In the genomic region with DNA sequence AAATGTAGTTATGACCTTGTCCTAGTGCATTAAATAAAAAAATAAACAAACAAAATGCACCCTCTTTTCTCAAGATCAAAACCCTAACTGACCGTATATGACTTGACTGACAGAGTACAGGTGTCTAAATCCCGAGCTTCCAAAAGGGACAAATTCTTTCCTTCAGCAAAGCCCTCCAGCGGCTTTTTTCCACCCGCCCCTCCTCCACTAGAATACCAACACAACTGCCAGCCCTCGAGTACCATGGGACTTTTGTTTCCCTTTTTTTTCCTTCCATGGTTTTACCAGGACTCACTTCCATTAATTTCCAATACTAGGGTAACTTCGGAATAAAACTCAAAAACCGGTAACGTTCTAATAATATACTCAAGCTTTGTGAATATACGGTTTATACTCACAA, we compare ENCODE assay signal across 8 mouse cellular contexts. TPM values are rescaled to one million over a fixed set of nuclear protein-coding genes. Genes with fewer than 3 reads are reported as not detected.
DNase-seq lines count a peak whose midpoint lies in the region; ATAC-seq and TF ChIP-seq lines count a peak whose summit lies in the region.

No protein-coding gene starts in this region.

- peak overlapping the region; percentile 91 for H3K4me3 ChIP-seq in bone marrow, adult 2 months (replicated peaks; ENCODE audit: control insufficient read depth, low read depth, low read length)
- peak overlapping the region; percentile 95 to 99; a peak in 3 of 4 replicates for H3K4me3 ChIP-seq in heart, embryonic 14.5 days (ENCODE audit: control insufficient read depth in 1 of 2, insufficient read depth in 1 of 2, low read depth in 1 of 2, low read length in 2 of 2)
- H3K4me3 ChIP-seq in neural tube, embryonic 15.5 days (replicated peaks), result peak overlapping the region; percentile 100

- TF ChIP-seq POLR2A in bone marrow, adult 2 months (IDR thresholded peaks at IDR 0.05; ENCODE audit: borderline replicate concordance, control insufficient read depth, low read depth, low read length), result no peak

- H3K36me3 ChIP-seq in heart, embryonic 14.5 days (ENCODE audit: control insufficient read depth, insufficient read depth, low read length), result no peaks in the 10 kb centered on the region
- no peaks in the 10 kb centered on the region for H3K36me3 ChIP-seq in neural tube, embryonic 15.5 days

- H3K9me3 ChIP-seq in heart, embryonic 14.5 days (ENCODE audit: control insufficient read depth, low read length), result no peaks in the 10 kb centered on the region
- H3K9me3 ChIP-seq in neural tube, embryonic 15.5 days (replicated peaks), result no peaks in the 10 kb centered on the region

- TF ChIP-seq CTCF in bone marrow, adult 2 months (IDR thresholded peaks at IDR 0.05; ENCODE audit: control insufficient read depth, insufficient read depth, low read length), result no peak

- ATAC-seq in heart, embryonic 14.5 days (ENCODE audit: insufficient number of reproducible peaks, insufficient read depth, low FRiP score, low read depth), result no peak
- ATAC-seq in neural tube, embryonic 15.5 days (ENCODE audit: low FRiP score), result no peak
- ATAC-seq in cerebellum, adult (ENCODE audit: insufficient number of reproducible peaks, low FRiP score, low TSS enrichment), result no peak

- 3% methylated on average over 9 of the region's 9 CpGs for WGBS in bone marrow, adult 2 months
- WGBS in heart, embryonic 14.5 days, result 1% methylated on average over 9 of the region's 9 CpGs
- under 1% methylated on average over 9 of the region's 9 CpGs for WGBS in neural tube, embryonic 15.5 days

- DNase-seq in adrenal gland, postnatal 10 days, result peak; percentile 41
- no peak for DNase-seq in adrenal gland, adult 18-20 months (ENCODE audit: low spot score in 2 of 2)
- peak; percentile 17 for DNase-seq in liver
- no peak for DNase-seq in yolk sac, embryonic 10.5 days (ENCODE audit: low spot score)

- H3K4me1 ChIP-seq in bone marrow, adult 2 months (ENCODE audit: control insufficient read depth, insufficient read depth, low read length), result peaks cover 1% of the 10 kb centered on the region; the same call in 1 of the 2 replicates
- peaks cover 5 to 31% of the 10 kb centered on the region in 2 experiments for H3K4me1 ChIP-seq in heart, embryonic 14.5 days (ENCODE audit: control insufficient read depth in 2 of 2, insufficient read depth in 2 of 2, low read length in 2 of 2)
- H3K4me1 ChIP-seq in neural tube, embryonic 15.5 days, result peaks cover 26% of the 10 kb centered on the region

- H3K4me2 ChIP-seq in heart, embryonic 14.5 days (ENCODE audit: low read length), result peak overlapping the region; percentile 86
- peak overlapping the region; percentile 70 for H3K4me2 ChIP-seq in neural tube, embryonic 15.5 days

- H3K9ac ChIP-seq in heart, embryonic 14.5 days (ENCODE audit: low read length), result peak overlapping the region; percentile 99
- peak overlapping the region; percentile 99 for H3K9ac ChIP-seq in neural tube, embryonic 15.5 days (replicated peaks)

- no peaks in the 10 kb centered on the region for H3K27me3 ChIP-seq in heart, embryonic 14.5 days (ENCODE audit: control insufficient read depth, insufficient read depth, low read length)
- no peaks in the 10 kb centered on the region for H3K27me3 ChIP-seq in neural tube, embryonic 15.5 days (replicated peaks)

- H3K27ac ChIP-seq in bone marrow, adult 2 months (ENCODE audit: control insufficient read depth, insufficient read depth, low read depth, low read length, poor library complexity), result no peak overlapping the region
- peak overlapping the region in 1 of 2 experiments; percentile 99; a peak in 2 of 4 replicates for H3K27ac ChIP-seq in heart, embryonic 14.5 days (replicated peaks in 1 of 2; ENCODE audit: control insufficient read depth in 1 of 2, insufficient read depth in 1 of 2, low read depth in 2 of 2, low read length in 2 of 2)
- peak overlapping the region; percentile 98; the same call in 1 of the 2 replicates for H3K27ac ChIP-seq in neural tube, embryonic 15.5 days (replicated peaks)

RNA-seq across cellular contexts. Expression of a gene that starts 1.4 kb away (rescaled TPM):
- 10 to 100 TPM; 47.8 to 51.1 TPM for total RNA-seq in adrenal gland, postnatal 10 days (2021)
- 100 to 1,000 TPM; 102 to 111 TPM for total RNA-seq in adrenal gland, adult 18-20 months (2021)
- polyA plus RNA-seq in bone marrow, adult 2 months (2011; ENCODE audit: insufficient read depth, insufficient read length, low replicate concordance, missing spikeins), result 138 and 166 TPM in 2 replicates
- 30.6 and 36.1 TPM in 2 replicates for polyA plus RNA-seq in heart, embryonic 14.5 days (2014; fragmentation: Nextera tagmentation; extraction: Ambion mirVana)
- polyA plus RNA-seq in neural tube, embryonic 15.5 days (2015; fragmentation: Nextera tagmentation; extraction: Ambion mirVana), result 102 and 109 TPM in 2 replicates

RNA-seq across cellular contexts. Expression of a gene that starts 47.7 kb away (rescaled TPM):
- total RNA-seq in adrenal gland, postnatal 10 days (2021), result 1 to 10 TPM; 7.1 to 7.6 TPM
- under 1 TPM in 1 of 2 experiments, not detected in 1; 0.10 TPM for total RNA-seq in adrenal gland, adult 18-20 months (2021)
- polyA plus RNA-seq in bone marrow, adult 2 months (2011; ENCODE audit: insufficient read depth, insufficient read length, low replicate concordance, missing spikeins), result 0.31 and 2.7 TPM in 2 replicates
- 44.2 and 44.7 TPM in 2 replicates for polyA plus RNA-seq in heart, embryonic 14.5 days (2014; fragmentation: Nextera tagmentation; extraction: Ambion mirVana)
- polyA plus RNA-seq in neural tube, embryonic 15.5 days (2015; fragmentation: Nextera tagmentation; extraction: Ambion mirVana), result 18.8 and 29.9 TPM in 2 replicates

RNA-seq across cellular contexts. Expression of a gene that starts 56.7 kb away (rescaled TPM):
- 1 to 10 TPM; 7.2 to 8.9 TPM for total RNA-seq in adrenal gland, postnatal 10 days (2021)
- 10 to 100 TPM; 10.1 to 16.1 TPM for total RNA-seq in adrenal gland, adult 18-20 months (2021)
- polyA plus RNA-seq in bone marrow, adult 2 months (2011; ENCODE audit: insufficient read depth, insufficient read length, low replicate concordance, missing spikeins), result 0.41 and 3.2 TPM in 2 replicates
- polyA plus RNA-seq in heart, embryonic 14.5 days (2014; fragmentation: Nextera tagmentation; extraction: Ambion mirVana), result 8.6 and 9.6 TPM in 2 replicates
- 8.0 and 8.9 TPM in 2 replicates for polyA plus RNA-seq in neural tube, embryonic 15.5 days (2015; fragmentation: Nextera tagmentation; extraction: Ambion mirVana)

Comparison
In these comparisons a context has a peak if more than half of its experiments do, and no peak if none do; other contexts are left out.
1. DNase-seq: peak in adrenal gland, postnatal 10 days (single experiment) and liver (single experiment); none in adrenal gland, adult 18-20 months (0 of 2) and yolk sac, embryonic 10.5 days (single experiment).
2. Peak in every context shown above with its lines, with median percentiles within 50 percentile points of each other: H3K4me3 ChIP-seq.